Comparison of ENCODE assay signal across 9 mouse cellular contexts in genomic region chr2:102057029-102057685, GRCm38 (mm10).
A peak's percentile ranks its signal among the peaks of the same experiment; 100 is the strongest.
DNase-seq lines count a peak whose midpoint lies in the region; ATAC-seq lines count a peak whose summit lies in the region.
"Had no signal": no experiment of that assay in that cellular context is flagged by ENCODE, and none has a peak within 500 bp of the region (broad histone marks: within the 10 kb centered on the region; RNA-seq: fewer than 3 reads in every experiment).

No protein-coding gene starts in this region.

- no peak overlapping the region for H3K4me2 ChIP-seq in hindbrain, embryonic 15.5 days
- H3K4me2 ChIP-seq in hindbrain, embryonic 14.5 days (replicated peaks): no peak overlapping the region
- no peak overlapping the region for H3K4me2 ChIP-seq in forebrain, embryonic 15.5 days (replicated peaks)
- no peak overlapping the region for H3K4me2 ChIP-seq in hindbrain, embryonic 13.5 days
- H3K4me2 ChIP-seq: hindbrain, embryonic 12.5 days had no signal

- H3K4me3 ChIP-seq in hindbrain, embryonic 15.5 days: no peak overlapping the region
- H3K4me3 ChIP-seq in hindbrain, embryonic 14.5 days (replicated peaks; ENCODE audit: low read length): no peak overlapping the region
- no peak overlapping the region for H3K4me3 ChIP-seq in forebrain, embryonic 15.5 days
- H3K4me3 ChIP-seq in heart, embryonic 10.5 days: no peak overlapping the region
- no peak overlapping the region for H3K4me3 ChIP-seq in hindbrain, embryonic 13.5 days
- H3K4me3 ChIP-seq: hindbrain, embryonic 12.5 days had no signal

- no peaks in the 10 kb centered on the region for H3K9me3 ChIP-seq in hindbrain, embryonic 15.5 days
- no peaks in the 10 kb centered on the region for H3K9me3 ChIP-seq in hindbrain, embryonic 14.5 days (ENCODE audit: control insufficient read depth, low read length)
- H3K9me3 ChIP-seq in forebrain, embryonic 15.5 days: no peaks in the 10 kb centered on the region
- H3K9me3 ChIP-seq in heart, embryonic 10.5 days: no peaks in the 10 kb centered on the region
- H3K9me3 ChIP-seq in hindbrain, embryonic 13.5 days: no peaks in the 10 kb centered on the region
- H3K9me3 ChIP-seq: hindbrain, embryonic 12.5 days had no signal

- DNase-seq in hindbrain, embryonic 14.5 days (ENCODE audit: low spot score): no peak
- peak; percentile 67 to 71 for DNase-seq in B cell, adult 2 months
- DNase-seq in right cerebral cortex, postnatal 10 days (ENCODE audit: low spot score in 2 of 2): peak; percentile 50 to 63
- no peak for DNase-seq in embryo, embryonic 9.5 days (ENCODE audit: extremely low spot score)
- DNase-seq in heart, embryonic 10.5 days (ENCODE audit: low spot score): no peak

- H3K27ac ChIP-seq in hindbrain, embryonic 15.5 days (replicated peaks): 0 out of 2 replicates have a peak overlapping the region, but pooled peaks have one; percentile 28
- no peak overlapping the region for H3K27ac ChIP-seq in hindbrain, embryonic 14.5 days
- H3K27ac ChIP-seq in forebrain, embryonic 15.5 days (replicated peaks): peak overlapping the region; percentile 64
- H3K27ac ChIP-seq in heart, embryonic 10.5 days: no peak overlapping the region
- H3K27ac ChIP-seq in hindbrain, embryonic 13.5 days: no peak overlapping the region
- H3K27ac ChIP-seq: hindbrain, embryonic 12.5 days had no signal

- ATAC-seq in hindbrain, embryonic 15.5 days (ENCODE audit: low FRiP score, low read depth): no peak
- ATAC-seq in hindbrain, embryonic 14.5 days (ENCODE audit: low FRiP score): no peak
- peak; percentile 58 for ATAC-seq in forebrain, embryonic 15.5 days (replicated peaks)
- no peak for ATAC-seq in hindbrain, embryonic 13.5 days (ENCODE audit: low FRiP score)

- no peaks in the 10 kb centered on the region for H3K27me3 ChIP-seq in hindbrain, embryonic 15.5 days
- no peaks in the 10 kb centered on the region for H3K27me3 ChIP-seq in hindbrain, embryonic 14.5 days (ENCODE audit: control insufficient read depth, insufficient read depth, low read length)
- H3K27me3 ChIP-seq in forebrain, embryonic 15.5 days: no peaks in the 10 kb centered on the region
- H3K27me3 ChIP-seq in heart, embryonic 10.5 days (ENCODE audit: insufficient read depth, poor library complexity, severe bottlenecking): no peaks in the 10 kb centered on the region
- H3K27me3 ChIP-seq in hindbrain, embryonic 13.5 days: no peaks in the 10 kb centered on the region
- H3K27me3 ChIP-seq: hindbrain, embryonic 12.5 days had no signal

- 61% methylated on average over 9 of the region's 9 CpGs for WGBS in hindbrain, embryonic 15.5 days
- whole genome bisulfite sequencing in hindbrain, embryonic 14.5 days: 66% methylated on average over 9 of the region's 9 CpGs
- WGBS in forebrain, embryonic 15.5 days: 59% methylated on average over 9 of the region's 9 CpGs
- 73% methylated on average over 9 of the region's 9 CpGs for WGBS in heart, embryonic 10.5 days
- 66% methylated on average over 8 of the region's 9 CpGs for WGBS in hindbrain, embryonic 13.5 days

- H3K36me3 ChIP-seq in hindbrain, embryonic 15.5 days: no peaks in the 10 kb centered on the region; the same call in 1 of the 2 replicates
- H3K36me3 ChIP-seq in hindbrain, embryonic 14.5 days (replicated peaks; ENCODE audit: control insufficient read depth, insufficient read depth): peaks cover 7% of the 10 kb centered on the region
- 0 out of 2 replicates have a peak, but pooled peaks cover 2% of the 10 kb centered on the region for H3K36me3 ChIP-seq in forebrain, embryonic 15.5 days
- H3K36me3 ChIP-seq in heart, embryonic 10.5 days: peaks cover 11% of the 10 kb centered on the region
- peaks cover 22% of the 10 kb centered on the region for H3K36me3 ChIP-seq in hindbrain, embryonic 13.5 days

- no peak overlapping the region for H3K9ac ChIP-seq in hindbrain, embryonic 15.5 days
- H3K9ac ChIP-seq in hindbrain, embryonic 14.5 days: no peak overlapping the region
- no peak overlapping the region for H3K9ac ChIP-seq in forebrain, embryonic 15.5 days (replicated peaks)
- no peak overlapping the region for H3K9ac ChIP-seq in hindbrain, embryonic 13.5 days
- H3K9ac ChIP-seq: hindbrain, embryonic 12.5 days had no signal

- peaks cover 6% of the 10 kb centered on the region for H3K4me1 ChIP-seq in hindbrain, embryonic 15.5 days (replicated peaks)
- no peaks in the 10 kb centered on the region for H3K4me1 ChIP-seq in hindbrain, embryonic 14.5 days (replicated peaks; ENCODE audit: control insufficient read depth, insufficient read depth, low read length)
- peaks cover 26% of the 10 kb centered on the region for H3K4me1 ChIP-seq in forebrain, embryonic 15.5 days
- H3K4me1 ChIP-seq in heart, embryonic 10.5 days: peaks cover 10% of the 10 kb centered on the region
- peaks cover 21% of the 10 kb centered on the region for H3K4me1 ChIP-seq in hindbrain, embryonic 13.5 days (replicated peaks)
- H3K4me1 ChIP-seq: hindbrain, embryonic 12.5 days had no signal

Comparison
In these comparisons a context has a peak if more than half of its experiments do, and no peak if none do; other contexts are left out.
1. H3K27ac ChIP-seq: peak in hindbrain, embryonic 15.5 days (single experiment) and forebrain, embryonic 15.5 days (single experiment); none in hindbrain, embryonic 14.5 days (single experiment), heart, embryonic 10.5 days (single experiment) and hindbrain, embryonic 13.5 days (single experiment).
2. DNase-seq: peak in B cell, adult 2 months (2 of 2) and right cerebral cortex, postnatal 10 days (2 of 2); none in hindbrain, embryonic 14.5 days (single experiment), embryo, embryonic 9.5 days (single experiment) and heart, embryonic 10.5 days (single experiment).